ENCODE assay signal across 27 mouse cellular contexts in the genomic region with DNA sequence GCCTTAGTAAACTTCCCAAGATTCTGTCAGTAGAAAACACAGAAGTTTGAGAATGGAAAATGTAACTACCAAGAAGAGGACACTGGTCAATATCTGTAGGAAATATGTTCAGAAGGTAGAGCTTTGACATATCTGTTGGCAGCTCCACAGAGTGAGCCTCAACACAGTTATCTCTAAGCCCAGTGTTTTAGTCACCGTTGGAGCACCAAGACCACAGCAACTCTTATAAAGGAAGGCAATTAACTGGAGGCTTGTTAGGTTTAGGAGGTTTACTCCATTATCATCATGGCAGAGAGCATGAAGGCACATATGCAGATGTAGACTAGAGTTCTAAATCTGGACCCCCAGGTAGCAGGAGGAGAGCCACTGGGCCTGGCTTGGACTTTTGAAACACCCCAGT. TPM values are rescaled to one million over a fixed set of nuclear protein-coding genes. Genes with fewer than 3 reads are reported as not detected.
DNase-seq lines count a peak whose midpoint lies in the region; ATAC-seq and TF ChIP-seq lines count a peak whose summit lies in the region.
"Had no signal": no experiment of that assay in that cellular context is flagged by ENCODE, and none has a peak within 500 bp of the region (broad histone marks: within the 10 kb centered on the region; RNA-seq: fewer than 3 reads in every experiment).

No protein-coding gene starts in this region.

- H3K27me3 ChIP-seq in liver, embryonic 11.5 days (replicated peaks; ENCODE audit: control insufficient read depth, insufficient read depth, low read length): no peaks in the 10 kb centered on the region
- H3K27me3 ChIP-seq in liver, postnatal 0 days (ENCODE audit: insufficient read depth, low read length): no peaks in the 10 kb centered on the region
- no peaks in the 10 kb centered on the region for H3K27me3 ChIP-seq in liver, embryonic 14.5 days (ENCODE audit: control insufficient read depth, insufficient read depth, low read length)
- H3K27me3 ChIP-seq: CH12.LX; embryonic facial prominence, embryonic 12.5 days; embryonic facial prominence, embryonic 15.5 days; heart, embryonic 13.5 days; hindbrain, embryonic 15.5 days had no signal

- H3K36me3 ChIP-seq in liver, embryonic 11.5 days (ENCODE audit: control insufficient read depth, insufficient read depth, low read length): peaks cover 9% of the 10 kb centered on the region
- peaks cover 44% of the 10 kb centered on the region for H3K36me3 ChIP-seq in liver, postnatal 0 days (replicated peaks; ENCODE audit: insufficient read depth, low read length)
- H3K36me3 ChIP-seq in liver, embryonic 14.5 days (replicated peaks; ENCODE audit: control insufficient read depth, insufficient read depth, low read depth): peaks cover 11% of the 10 kb centered on the region

- H3K9me3 ChIP-seq in liver, embryonic 11.5 days (ENCODE audit: control insufficient read depth, low read length): no peaks in the 10 kb centered on the region
- H3K9me3 ChIP-seq in liver, postnatal 0 days (ENCODE audit: low read length): no peaks in the 10 kb centered on the region
- H3K9me3 ChIP-seq in liver, embryonic 14.5 days (ENCODE audit: control insufficient read depth, low read length): no peaks in the 10 kb centered on the region
- H3K9me3 ChIP-seq: embryonic facial prominence, embryonic 12.5 days; embryonic facial prominence, embryonic 15.5 days; G1E; heart, embryonic 13.5 days; hindbrain, embryonic 15.5 days had no signal

- no peak overlapping the region for H3K9ac ChIP-seq in liver, embryonic 11.5 days (ENCODE audit: low read depth, low read length)
- H3K9ac ChIP-seq in liver, postnatal 0 days (replicated peaks): no peak overlapping the region
- no peak overlapping the region for H3K9ac ChIP-seq in liver, embryonic 14.5 days (replicated peaks)
- H3K9ac ChIP-seq: embryonic facial prominence, embryonic 12.5 days; embryonic facial prominence, embryonic 15.5 days; forebrain, postnatal 0 days; heart, embryonic 13.5 days; hindbrain, embryonic 15.5 days had no signal

- peaks cover 2% of the 10 kb centered on the region; the same call in 1 of the 2 replicates for H3K4me1 ChIP-seq in liver, embryonic 11.5 days (replicated peaks; ENCODE audit: control insufficient read depth, insufficient read depth, low read length)
- no peaks in the 10 kb centered on the region for H3K4me1 ChIP-seq in liver, postnatal 0 days (ENCODE audit: insufficient read depth)
- peaks cover 0 to 3% of the 10 kb centered on the region in 2 experiments; a peak in 1 of 4 replicates for H3K4me1 ChIP-seq in liver, embryonic 14.5 days (replicated peaks; ENCODE audit: control insufficient read depth in 2 of 2, insufficient read depth in 2 of 2, low read length in 1 of 2)
- H3K4me1 ChIP-seq: embryonic facial prominence, embryonic 12.5 days; embryonic facial prominence, embryonic 15.5 days; heart, embryonic 13.5 days had no signal

- DNase-seq in liver, embryonic 11.5 days (ENCODE audit: low spot score): no peak
- DNase-seq in liver, postnatal 0 days: no peak
- DNase-seq in MEL-GATA-1-ER (ENCODE audit: extremely low read depth, low read depth): peak; percentile 5
- no peak for DNase-seq in liver, embryonic 14.5 days (ENCODE audit: low read depth in 3 of 3, low spot score in 3 of 3)
- DNase-seq in neural tube, embryonic 10.5 days (ENCODE audit: extremely low spot score, low spot score): no peak
- DNase-seq in cerebellum, postnatal 36 days: no peak
- DNase-seq in kidney, adult 8-10 months: no peak
- DNase-seq: adrenal gland, adult 8-10 months; adrenal gland, postnatal 25 days; B cell, adult 2 months; cerebellum, adult 18-20 months; cerebellum, adult 9-10 months; cerebellum, postnatal 14 days; forebrain, postnatal 0 days; gastrocnemius, adult 2 months; gastrocnemius, postnatal 14 days; heart, adult 18-20 months; heart, postnatal 14 days; heart, postnatal 4 days had no signal

- ATAC-seq in liver, embryonic 11.5 days (replicated peaks; ENCODE audit: low FRiP score): peak; percentile 60; the same call in 1 of the 2 replicates
- no peak for ATAC-seq in liver, postnatal 0 days
- ATAC-seq in liver, embryonic 14.5 days (ENCODE audit: insufficient read depth): no peak
- ATAC-seq: activated CD4-positive, CD25-positive, alpha-beta regulatory T cell, adult 4 months; forebrain, embryonic 14.5 days; forebrain, postnatal 0 days had no signal

- no peak overlapping the region for H3K27ac ChIP-seq in liver, embryonic 11.5 days (ENCODE audit: low read depth, low read length)
- no peak overlapping the region for H3K27ac ChIP-seq in liver, postnatal 0 days (ENCODE audit: low read depth)
- no peak overlapping the region for H3K27ac ChIP-seq in liver, embryonic 14.5 days
- H3K27ac ChIP-seq: embryonic facial prominence, embryonic 12.5 days; embryonic facial prominence, embryonic 15.5 days; gastrocnemius, adult 2 months; heart, embryonic 13.5 days; hindbrain, embryonic 15.5 days had no signal

- TF ChIP-seq CTCF in liver, postnatal 0 days (IDR thresholded peaks at IDR 0.05; ENCODE audit: low read depth): no peak
- no peak for TF ChIP-seq CTCF in liver, embryonic 14.5 days (IDR thresholded peaks at IDR 0.05; ENCODE audit: low read depth)

- 54% methylated on average over 1 of the region's 1 CpGs for WGBS in liver, embryonic 11.5 days
- WGBS in liver, postnatal 0 days (ENCODE audit: insufficient replicate concordance): 69% methylated on average over 1 of the region's 1 CpGs
- WGBS in liver, embryonic 14.5 days (ENCODE audit: insufficient replicate concordance): 20% methylated on average over 1 of the region's 1 CpGs

- H3K4me2 ChIP-seq in liver, embryonic 11.5 days: no peak overlapping the region
- H3K4me2 ChIP-seq in liver, postnatal 0 days (ENCODE audit: low read depth, low read length): no peak overlapping the region
- no peak overlapping the region for H3K4me2 ChIP-seq in liver, embryonic 14.5 days (ENCODE audit: low read depth)
- H3K4me2 ChIP-seq: embryonic facial prominence, embryonic 12.5 days; embryonic facial prominence, embryonic 15.5 days; heart, embryonic 13.5 days; hindbrain, embryonic 15.5 days had no signal

- H3K4me3 ChIP-seq in liver, embryonic 11.5 days (ENCODE audit: low read depth, low read length): no peak overlapping the region
- H3K4me3 ChIP-seq in liver, postnatal 0 days (ENCODE audit: low read depth, low read length): no peak overlapping the region
- no peak overlapping the region for H3K4me3 ChIP-seq in liver, embryonic 14.5 days (ENCODE audit: insufficient read depth in 1 of 2, low read depth in 2 of 2, low read length in 2 of 2)
- H3K4me3 ChIP-seq: embryonic facial prominence, embryonic 12.5 days; embryonic facial prominence, embryonic 15.5 days; gastrocnemius, adult 2 months; heart, embryonic 13.5 days; hindbrain, embryonic 15.5 days had no signal

- TF ChIP-seq EP300 in liver, postnatal 0 days (IDR thresholded peaks at IDR 0.05; ENCODE audit: low read depth): no peak
- 0 out of 2 replicates have a peak, but pooled peaks have one; percentile 19 for TF ChIP-seq EP300 in liver, embryonic 14.5 days (IDR thresholded peaks at IDR 0.05; ENCODE audit: low read depth)

RNA-seq across cellular contexts. Expression of gene Trap1, which starts 56.1 kb away (rescaled TPM):
- 147 and 157 TPM in 2 replicates for polyA plus RNA-seq in liver, embryonic 11.5 days (2014; fragmentation: Nextera tagmentation; extraction: Ambion mirVana)
- 55.3 and 61.2 TPM in 2 replicates for polyA plus RNA-seq in liver, postnatal 0 days (2015; fragmentation: Nextera tagmentation; extraction: Ambion mirVana)
- polyA plus RNA-seq in liver, embryonic 14.5 days (2012; rRNA removed): 55.3 and 65.9 TPM in 2 replicates
- 78.5 and 87.4 TPM in 2 replicates for polyA plus RNA-seq in liver, embryonic 14.5 days (2014; fragmentation: Nextera tagmentation; extraction: Ambion mirVana)
